Mouse (Mus musculus) ovary, adult 18-20 months (tissue): ENCODE measurements around the gene Il13.

Source experiments
- DNase-seq: peaks from one replicate; pipeline ENCODE4 v3.0.0; 2022; ENCODE audit warnings: low spot score, mixed read lengths

Gene Il13

DNA sequence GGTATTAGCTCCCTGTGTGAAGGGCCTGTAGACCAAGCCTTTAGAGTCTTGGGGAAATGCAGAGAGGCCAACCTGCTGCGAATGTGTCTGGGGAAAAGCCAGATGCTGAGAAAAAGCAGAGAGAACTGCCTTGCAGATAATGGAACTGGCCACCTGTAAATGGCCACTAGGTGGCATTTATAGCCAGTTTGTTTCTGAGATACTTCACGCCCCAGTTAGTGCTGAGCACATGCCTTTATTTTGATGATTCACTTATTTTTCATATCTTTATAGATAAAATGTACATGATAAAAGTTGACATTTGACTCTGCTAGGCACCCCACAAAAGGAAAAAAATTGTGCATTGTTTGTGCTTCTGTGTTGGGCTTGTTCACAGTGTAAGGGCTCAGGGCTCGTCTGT lies 49.7 kb downstream of the Il13 start:
- DNase-seq = no peak

DNA sequence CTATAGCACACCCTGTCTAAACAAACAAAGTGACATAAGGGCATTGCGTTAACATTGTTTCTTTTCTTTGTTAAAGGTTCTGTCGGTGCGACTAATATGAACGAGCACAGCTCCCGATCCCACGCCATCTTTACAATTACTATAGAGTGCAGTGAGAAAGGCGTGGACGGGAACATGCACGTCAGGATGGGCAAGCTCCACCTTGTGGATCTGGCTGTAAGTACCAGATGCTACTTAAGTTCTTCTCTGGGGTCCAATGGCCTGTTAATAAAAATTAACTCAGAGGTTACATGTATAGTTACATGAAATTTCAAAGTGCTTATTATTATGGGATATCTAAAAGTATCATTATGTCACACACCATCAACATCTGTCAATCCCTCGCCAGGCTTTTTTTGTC lies 51.4 kb downstream of the Il13 start:
- no peak for DNase-seq
